Mouse (Mus musculus): Measurements from ENCODE around the gene Fsd1l. TPM values are rescaled to one million over a fixed set of nuclear protein-coding genes. Genes with fewer than 3 reads are reported as not detected.

The Fsd1l gene
- 16.7 and 20.4 TPM in 2 replicates for polyA plus RNA-seq (2015; fragmentation: Nextera tagmentation; extraction: Ambion mirVana)

DNA sequence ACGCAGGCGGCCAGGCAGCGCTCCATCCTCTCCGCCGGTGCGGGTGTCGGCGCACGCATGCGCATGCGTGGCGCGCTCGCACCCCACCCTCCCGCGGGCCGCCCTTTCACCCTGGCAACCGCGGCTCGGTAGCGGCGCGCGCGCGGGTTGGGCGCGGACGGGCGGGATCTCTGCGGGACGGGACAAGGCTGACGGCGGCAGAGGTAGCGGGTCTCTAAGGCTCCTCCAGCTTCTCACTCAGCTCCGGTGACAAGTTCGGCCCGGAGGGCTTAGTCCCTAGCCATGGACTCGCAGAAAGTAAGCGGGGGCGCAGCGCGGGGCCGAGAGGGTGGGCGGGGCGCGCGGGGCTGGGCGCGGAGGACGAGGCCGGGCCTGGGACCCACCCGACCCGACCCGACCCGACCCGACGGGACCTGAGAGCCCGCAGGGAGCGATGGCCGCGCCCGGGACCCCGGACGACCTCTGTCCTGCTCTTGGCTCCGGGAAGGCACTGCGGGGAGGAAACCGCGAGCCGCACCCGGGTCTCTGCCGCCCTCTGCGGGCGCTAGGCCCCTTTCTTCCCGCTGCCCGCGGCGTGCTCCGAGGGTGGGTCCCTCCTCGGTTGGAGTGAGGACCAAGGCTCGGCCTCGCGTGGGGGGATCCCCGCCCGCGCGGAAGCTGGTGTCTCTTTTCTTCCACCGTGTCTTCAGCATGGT, at the start of gene Fsd1l:
Fsd1l (plus strand) TSS at position 156 of the 695 bp plus-strand sequence.

GRCm38 (mm10) chr4:53713704-53714050, 82.4 kb downstream of the Fsd1l start, which contains the start of gene Fktn:
Gene Fktn, plus strand, starts transcription at chr4:53713998.

Other genes with a start within 250 kb of the Fsd1l start
- 16.7 and 19.6 TPM in 2 replicates for gene Slc44a1, start 191.1 kb upstream of the Fsd1l start, polyA plus RNA-seq (2015; fragmentation: Nextera tagmentation; extraction: Ambion mirVana)
- gene Fktn, start 82.5 kb downstream of the Fsd1l start, polyA plus RNA-seq (2015; fragmentation: Nextera tagmentation; extraction: Ambion mirVana): 21.4 and 23.1 TPM in 2 replicates
- 0.13 and 0.19 TPM in 2 replicates for gene Tal2, start 148.2 kb downstream of the Fsd1l start, polyA plus RNA-seq (2015; fragmentation: Nextera tagmentation; extraction: Ambion mirVana)
- gene Tmem38b, start 194.6 kb downstream of the Fsd1l start, polyA plus RNA-seq (2015; fragmentation: Nextera tagmentation; extraction: Ambion mirVana): 7.5 and 7.6 TPM in 2 replicates